Mouse (Mus musculus): ENCODE measurements around the gene Bhmt2. TPM values are rescaled to one million over a fixed set of nuclear protein-coding genes. Genes with fewer than 3 reads are reported as not detected.

The Bhmt2 gene
- total RNA-seq (2022) = under 1 TPM; 0.21 to 0.58 (median 0.35) TPM

- no peak for DNase-seq (ENCODE audit: low spot score in 2 of 2)
These were observed at the start of gene Bhmt2, which contains the start of gene Dmgdh for GRCm38 (mm10) chr13:93674131-93674561. Gene Bhmt2, minus strand, starts transcription at chr13:93674302. Gene Dmgdh, plus strand, starts transcription at chr13:93674433.

GRCm38 (mm10) chr13:93723455-93723854, 49.4 kb upstream of the Bhmt2 start:
- DNase-seq (ENCODE audit: low spot score in 2 of 2) = no peak

- DNase-seq (ENCODE audit: low spot score in 2 of 2) = peak in 1 of 2 experiments; percentile 21
These were observed 47.8 kb upstream of the Bhmt2 start for GRCm38 (mm10) chr13:93721916-93722315.

GRCm38 (mm10) chr13:93718948-93719347, 44.8 kb upstream of the Bhmt2 start:
- DNase-seq (ENCODE audit: low spot score in 2 of 2) = peak in 1 of 2 experiments; percentile 46

GRCm38 (mm10) chr13:93717113-93717512, 43.0 kb upstream of the Bhmt2 start:
- DNase-seq (ENCODE audit: low spot score in 2 of 2) = no peak

- DNase-seq (ENCODE audit: low spot score in 2 of 2) = no peak
These were observed 39.7 kb upstream of the Bhmt2 start for GRCm38 (mm10) chr13:93713826-93714225.

- DNase-seq (ENCODE audit: low spot score in 2 of 2) = no peak
These were observed 38.3 kb upstream of the Bhmt2 start for GRCm38 (mm10) chr13:93712362-93712761.

GRCm38 (mm10) chr13:93711226-93711625, 37.1 kb upstream of the Bhmt2 start:
- DNase-seq (ENCODE audit: low spot score in 2 of 2) = no peak

GRCm38 (mm10) chr13:93710325-93710724, 36.2 kb upstream of the Bhmt2 start:
- no peak for DNase-seq (ENCODE audit: low spot score in 2 of 2)

- DNase-seq (ENCODE audit: low spot score in 2 of 2) = no peak
These were observed 33.2 kb upstream of the Bhmt2 start for GRCm38 (mm10) chr13:93707271-93707670.

GRCm38 (mm10) chr13:93705697-93706096, 31.6 kb upstream of the Bhmt2 start:
- no peak for DNase-seq (ENCODE audit: low spot score in 2 of 2)

GRCm38 (mm10) chr13:93698866-93699265, 24.8 kb upstream of the Bhmt2 start:
- DNase-seq (ENCODE audit: low spot score in 2 of 2) = no peak

GRCm38 (mm10) chr13:93690821-93691220, 16.7 kb upstream of the Bhmt2 start:
- no peak for DNase-seq (ENCODE audit: low spot score in 2 of 2)

GRCm38 (mm10) chr13:93689566-93689965, 15.5 kb upstream of the Bhmt2 start:
- no peak for DNase-seq (ENCODE audit: low spot score in 2 of 2)

GRCm38 (mm10) chr13:93687321-93687720, 13.2 kb upstream of the Bhmt2 start:
- DNase-seq (ENCODE audit: low spot score in 2 of 2) = no peak

GRCm38 (mm10) chr13:93685226-93685625, 11.1 kb upstream of the Bhmt2 start:
- no peak for DNase-seq (ENCODE audit: low spot score in 2 of 2)

GRCm38 (mm10) chr13:93683336-93683735, 9.2 kb upstream of the Bhmt2 start:
- no peak for DNase-seq (ENCODE audit: low spot score in 2 of 2)

- no peak for DNase-seq (ENCODE audit: low spot score in 2 of 2)
These were observed 2.8 kb upstream of the Bhmt2 start for GRCm38 (mm10) chr13:93676864-93677263.

GRCm38 (mm10) chr13:93673296-93673695, 806 bp downstream of the Bhmt2 start:
- no peak for DNase-seq (ENCODE audit: low spot score in 2 of 2)

GRCm38 (mm10) chr13:93672371-93672770, 1.7 kb downstream of the Bhmt2 start:
- no peak for DNase-seq (ENCODE audit: low spot score in 2 of 2)

GRCm38 (mm10) chr13:93667586-93667985, 6.5 kb downstream of the Bhmt2 start:
- DNase-seq (ENCODE audit: low spot score in 2 of 2) = no peak

GRCm38 (mm10) chr13:93657941-93658340, 16.2 kb downstream of the Bhmt2 start:
- no peak for DNase-seq (ENCODE audit: low spot score in 2 of 2)

GRCm38 (mm10) chr13:93653382-93653781, 20.7 kb downstream of the Bhmt2 start:
- no peak for DNase-seq (ENCODE audit: low spot score in 2 of 2)

Measured in layer of hippocampus, adult 8-10 months (tissue).